Mouse (Mus musculus) bone marrow, adult 2 months (tissue): ENCODE data around the gene Hoxc9. TPM values are rescaled to one million over a fixed set of nuclear protein-coding genes. Genes with fewer than 3 reads are reported as not detected.
A peak's percentile ranks its signal among the peaks of the same experiment; 100 is the strongest.

Experiments
- H3K27ac ChIP-seq: fragments of 200-500 bp; 2 replicates; pipeline ENCODE4 v1.5.1; 2012; ENCODE audit warnings: low read depth, mild to moderate bottlenecking, control low read depth, inconsistent platforms, low read length; ENCODE audit not compliant: control insufficient read depth, poor library complexity, insufficient read depth
- H3K4me1 ChIP-seq: fragments of 200-500 bp; 2 replicates; pipeline ENCODE4 v1.6.1; 2011; ENCODE audit warnings: low read length; ENCODE audit not compliant: control insufficient read depth, insufficient read depth
- H3K4me3 ChIP-seq: fragments of 200-500 bp; replicated peaks from 2 replicates; pipeline ENCODE3; 2011; ENCODE audit warnings: mild to moderate bottlenecking, low read depth, low read length, control low read depth; ENCODE audit not compliant: control insufficient read depth
- CTCF ChIP-seq: fragments of 200-500 bp; IDR thresholded peaks from 2 replicates; pipeline ENCODE4 v1.5.1; 2011; ENCODE audit warnings: low read length, control low read depth; ENCODE audit not compliant: control insufficient read depth, insufficient read depth
- POLR2A ChIP-seq: fragments of 200-500 bp; IDR thresholded peaks from 2 replicates; pipeline ENCODE4 v1.6.1; 2011; ENCODE audit warnings: low read depth, mild to moderate bottlenecking, control low read depth, low read length, borderline replicate concordance; ENCODE audit not compliant: control insufficient read depth
- WGBS: fragments of 180-500 bp; shearing (Covaris S2); methylation state at CpG from one replicate; pipeline ENCODE4 v1.1.7; 2018; 5-methylcytosine and 5-hydroxymethylcytosine counted together
- polyA plus RNA-seq: library from polyadenylated mRNA; stranded (reverse); fragments of >200 nt; gene quantifications from 2 replicates; pipeline ENCODE4 v1.2.4, GENCODE M21; 2011; ENCODE audit warnings: low replicate concordance; ENCODE audit not compliant: missing spikeins, insufficient read depth, insufficient read length

Hoxc9 gene
- polyA plus RNA-seq, 1 experiment = not detected

GRCm38 (mm10) chr15:102984925-102985324, 8.7 kb downstream of the Hoxc9 start:
- no peak for TF ChIP-seq POLR2A
- no peak for TF ChIP-seq CTCF
- WGBS = 32% methylated on average over 3 of the region's 3 CpGs

GRCm38 (mm10) chr15:102987124-102987833, 11.0 kb downstream of the Hoxc9 start:
- H3K4me3 ChIP-seq = no peak overlapping the region
- no peaks in the 10 kb centered on the region for H3K4me1 ChIP-seq
- no peak overlapping the region for H3K27ac ChIP-seq
- TF ChIP-seq POLR2A (no peak), CTCF (peak; percentile 93)
- 7% methylated on average over 21 of the region's 21 CpGs for WGBS

More at GRCm38 (mm10) chr15:102984925-102985324, 8.7 kb downstream of the Hoxc9 start:
- Histone ChIP-seq H3K27ac (no peak overlapping the region), H3K4me3 (no peak overlapping the region), H3K4me1 (no peaks in the 10 kb centered on the region)

- Histone ChIP-seq H3K4me3 (no peak overlapping the region), H3K4me1 (no peaks in the 10 kb centered on the region), H3K27ac (no peak overlapping the region)
- WGBS = 47% methylated on average over 5 of the region's 5 CpGs
- TF ChIP-seq CTCF = no peak
- no peak for TF ChIP-seq POLR2A
These were observed 11.8 kb downstream of the Hoxc9 start for GRCm38 (mm10) chr15:102988078-102988477.

GRCm38 (mm10) chr15:102990461-102991397, 14.5 kb downstream of the Hoxc9 start, which contains the start of gene Hoxc8:
Gene Hoxc8 (plus strand): TSS chr15:102990607.
- Histone ChIP-seq H3K4me1 (no peaks in the 10 kb centered on the region), H3K27ac (no peak within 1 kb of the TSS; the same call in 1 of the 2 replicates), H3K4me3 (no peak within 1 kb of the TSS)
- TF ChIP-seq CTCF (no peak), POLR2A (no peak)
- 5% methylated on average over 69 of the region's 69 CpGs for WGBS

GRCm38 (mm10) chr15:102991782-102992181, 15.5 kb downstream of the Hoxc9 start:
- 8% methylated on average over 7 of the region's 7 CpGs for WGBS
- Histone ChIP-seq H3K27ac (no peak overlapping the region), H3K4me3 (no peak overlapping the region), H3K4me1 (no peaks in the 10 kb centered on the region)
- TF ChIP-seq CTCF (no peak), POLR2A (no peak)

- Histone ChIP-seq H3K4me3 (no peak overlapping the region), H3K4me1 (no peaks in the 10 kb centered on the region), H3K27ac (no peak overlapping the region)
- 5% methylated on average over 11 of the region's 11 CpGs for WGBS
- TF ChIP-seq POLR2A (no peak), CTCF (no peak)
These were observed 16.0 kb downstream of the Hoxc9 start for GRCm38 (mm10) chr15:102992206-102992605.

- H3K4me1 ChIP-seq = no peaks in the 10 kb centered on the region
- H3K27ac ChIP-seq = no peak overlapping the region
- TF ChIP-seq CTCF (no peak), POLR2A (no peak)
- WGBS = 13% methylated on average over 3 of the region's 3 CpGs
- no peak overlapping the region for H3K4me3 ChIP-seq
These were observed 16.6 kb downstream of the Hoxc9 start for GRCm38 (mm10) chr15:102992863-102993262.

- WGBS = 3% methylated on average over 9 of the region's 9 CpGs
- TF ChIP-seq POLR2A (no peak), CTCF (no peak)
- no peaks in the 10 kb centered on the region for H3K4me1 ChIP-seq
These were observed 20.3 kb downstream of the Hoxc9 start for GRCm38 (mm10) chr15:102996548-102996947.

More at GRCm38 (mm10) chr15:102996548-102996947, 20.3 kb downstream of the Hoxc9 start:
- no peak overlapping the region for H3K4me3 ChIP-seq
- H3K27ac ChIP-seq = no peak overlapping the region
